Mouse (Mus musculus) testis, adult 2 months (tissue): Measurements from ENCODE around the gene Gm37240.

Source experiments
- CTCF ChIP-seq: fragments of 200-500 bp; IDR thresholded peaks from 2 replicates; pipeline ENCODE4 v1.5.1; 2012; ENCODE audit warnings: low read depth, mild to moderate bottlenecking, inconsistent platforms, low read length, moderate library complexity; ENCODE audit not compliant: control insufficient read depth, insufficient read depth, insufficient replicate concordance
- POLR2A ChIP-seq: fragments of 200-500 bp; IDR thresholded peaks from 2 replicates; pipeline ENCODE4 v1.6.1; 2012; ENCODE audit warnings: low read depth, mild to moderate bottlenecking, inconsistent platforms, low read length, moderate library complexity; ENCODE audit not compliant: control insufficient read depth

GRCm38 (mm10) chr3:84450651-84451050, 1436.7 kb downstream of the Gm37240 start:
- no peak for TF ChIP-seq CTCF
- no peak for TF ChIP-seq POLR2A
